Mouse (Mus musculus): ENCODE measurements at regions not wholly inside any gene's neighbourhood (a gene's known extent, or its start where the extent isn't known, plus 50 kb on each side); places are given as distances from the start of the nearest gene placed in this dataset.

DNA sequence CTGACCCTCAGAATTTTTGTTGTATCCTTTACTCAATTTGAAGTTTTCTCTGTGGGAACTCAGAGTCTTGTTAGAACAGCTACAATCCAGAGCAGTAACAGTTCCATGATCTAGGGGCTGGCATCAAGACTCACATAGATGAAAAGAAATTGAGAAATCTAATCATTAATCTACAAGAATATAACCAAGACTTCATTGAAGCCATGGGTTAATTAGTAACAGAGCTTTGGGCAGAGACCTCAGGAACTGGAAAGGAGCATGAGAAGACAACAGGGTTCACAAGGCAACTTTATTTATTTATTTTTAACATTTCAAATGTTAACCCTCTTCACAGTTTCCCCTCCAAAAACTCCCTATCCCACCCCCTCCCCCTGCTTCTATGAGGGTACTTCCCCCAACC, 160.4 kb upstream of the Thumpd2 start:
- Histone ChIP-seq H3K4me1 (ENCODE audit: control insufficient read depth, insufficient read depth, insufficient read length) (no peaks in the 10 kb centered on the region), H3K4me3 (ENCODE audit: extremely low read depth, insufficient read depth, insufficient read length) (no peak overlapping the region), H3K27ac (ENCODE audit: insufficient read depth, low read length) (no peak overlapping the region), H3K27me3 (ENCODE audit: control insufficient read depth, insufficient read depth, low read length) (no peaks in the 10 kb centered on the region), H3K36me3 (ENCODE audit: control insufficient read depth, insufficient read depth, low read length) (no peaks in the 10 kb centered on the region)
- DNase-seq (ENCODE audit: low read depth in 1 of 2, low spot score in 2 of 2): no peak
- no peak for TF ChIP-seq POLR2A (IDR thresholded peaks at IDR 0.05; ENCODE audit: low read depth, low read length)
- no peak for TF ChIP-seq CTCF (IDR thresholded peaks at IDR 0.05; ENCODE audit: extremely low read depth, insufficient read depth, insufficient read length, insufficient replicate concordance)

DNA sequence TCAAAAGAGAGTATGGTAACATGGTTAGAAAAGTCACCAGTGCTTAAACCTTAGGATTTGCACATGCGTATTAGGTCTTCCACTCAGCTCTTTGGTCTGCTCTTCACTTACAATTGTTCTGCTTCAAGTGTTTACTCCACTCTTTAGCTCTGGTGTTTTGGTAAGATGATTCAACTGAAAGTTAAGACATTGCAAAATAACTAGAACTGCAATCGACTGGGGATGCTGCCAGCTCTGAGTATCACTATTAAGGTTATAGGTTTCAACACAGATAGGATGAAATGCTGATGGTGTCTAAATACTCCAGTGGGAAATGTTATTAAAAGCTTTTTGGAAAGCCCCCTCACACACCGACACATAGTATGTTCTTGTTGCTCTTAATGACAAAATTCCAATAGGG, 156.6 kb upstream of the Thumpd2 start:
- Histone ChIP-seq H3K36me3 (ENCODE audit: control insufficient read depth, insufficient read depth, low read length) (no peaks in the 10 kb centered on the region), H3K27me3 (ENCODE audit: control insufficient read depth, insufficient read depth, low read length) (no peaks in the 10 kb centered on the region), H3K27ac (ENCODE audit: insufficient read depth, low read length) (no peak overlapping the region), H3K4me3 (ENCODE audit: extremely low read depth, insufficient read depth, insufficient read length) (no peak overlapping the region), H3K4me1 (ENCODE audit: control insufficient read depth, insufficient read depth, insufficient read length) (no peaks in the 10 kb centered on the region)
- TF ChIP-seq POLR2A (IDR thresholded peaks at IDR 0.05; ENCODE audit: low read depth, low read length) (no peak), CTCF (IDR thresholded peaks at IDR 0.05; ENCODE audit: extremely low read depth, insufficient read depth, insufficient read length, insufficient replicate concordance) (no peak)
- WGBS: 84% methylated on average over 3 of the region's 3 CpGs
- DNase-seq (ENCODE audit: low read depth in 1 of 2, low spot score in 2 of 2): no peak

- no peaks in the 10 kb centered on the region for H3K4me1 ChIP-seq (ENCODE audit: control insufficient read depth, insufficient read depth, insufficient read length)
- 89% methylated on average over 7 of the region's 7 CpGs for WGBS
- H3K4me3 ChIP-seq (ENCODE audit: extremely low read depth, insufficient read depth, insufficient read length): no peak overlapping the region
- no peaks in the 10 kb centered on the region for H3K36me3 ChIP-seq (ENCODE audit: control insufficient read depth, insufficient read depth, low read length)
- H3K27ac ChIP-seq (ENCODE audit: insufficient read depth, low read length): no peak overlapping the region
- DNase-seq (ENCODE audit: low read depth in 1 of 2, low spot score in 2 of 2): no peak
- TF ChIP-seq POLR2A (IDR thresholded peaks at IDR 0.05; ENCODE audit: low read depth, low read length) (no peak), CTCF (IDR thresholded peaks at IDR 0.05; ENCODE audit: extremely low read depth, insufficient read depth, insufficient read length, insufficient replicate concordance) (no peak)
- no peaks in the 10 kb centered on the region for H3K27me3 ChIP-seq (ENCODE audit: control insufficient read depth, insufficient read depth, low read length)
Measured at GRCm38 (mm10) chr17:81214844-81215243, 150.0 kb upstream of the Thumpd2 start.

GRCm38 (mm10) chr17:81212043-81212442, 147.2 kb upstream of the Thumpd2 start:
- Histone ChIP-seq H3K4me3 (ENCODE audit: extremely low read depth, insufficient read depth, insufficient read length) (no peak overlapping the region), H3K27ac (ENCODE audit: insufficient read depth, low read length) (no peak overlapping the region), H3K36me3 (ENCODE audit: control insufficient read depth, insufficient read depth, low read length) (no peaks in the 10 kb centered on the region), H3K4me1 (ENCODE audit: control insufficient read depth, insufficient read depth, insufficient read length) (no peaks in the 10 kb centered on the region), H3K27me3 (ENCODE audit: control insufficient read depth, insufficient read depth, low read length) (no peaks in the 10 kb centered on the region)
- no peak for DNase-seq (ENCODE audit: low read depth in 1 of 2, low spot score in 2 of 2)
- 91% methylated on average over 3 of the region's 3 CpGs for WGBS
- no peak for TF ChIP-seq CTCF (IDR thresholded peaks at IDR 0.05; ENCODE audit: extremely low read depth, insufficient read depth, insufficient read length, insufficient replicate concordance)
- no peak for TF ChIP-seq POLR2A (IDR thresholded peaks at IDR 0.05; ENCODE audit: low read depth, low read length)

GRCm38 (mm10) chr17:81210389-81210788, 145.5 kb upstream of the Thumpd2 start:
- Histone ChIP-seq H3K27ac (ENCODE audit: insufficient read depth, low read length) (no peak overlapping the region), H3K4me3 (ENCODE audit: extremely low read depth, insufficient read depth, insufficient read length) (no peak overlapping the region), H3K4me1 (ENCODE audit: control insufficient read depth, insufficient read depth, insufficient read length) (no peaks in the 10 kb centered on the region), H3K27me3 (ENCODE audit: control insufficient read depth, insufficient read depth, low read length) (no peaks in the 10 kb centered on the region), H3K36me3 (ENCODE audit: control insufficient read depth, insufficient read depth, low read length) (no peaks in the 10 kb centered on the region)
- WGBS: 88% methylated on average over 2 of the region's 2 CpGs
- DNase-seq (ENCODE audit: low read depth in 1 of 2, low spot score in 2 of 2): no peak
- TF ChIP-seq POLR2A (IDR thresholded peaks at IDR 0.05; ENCODE audit: low read depth, low read length) (no peak), CTCF (IDR thresholded peaks at IDR 0.05; ENCODE audit: extremely low read depth, insufficient read depth, insufficient read length, insufficient replicate concordance) (no peak)

DNA sequence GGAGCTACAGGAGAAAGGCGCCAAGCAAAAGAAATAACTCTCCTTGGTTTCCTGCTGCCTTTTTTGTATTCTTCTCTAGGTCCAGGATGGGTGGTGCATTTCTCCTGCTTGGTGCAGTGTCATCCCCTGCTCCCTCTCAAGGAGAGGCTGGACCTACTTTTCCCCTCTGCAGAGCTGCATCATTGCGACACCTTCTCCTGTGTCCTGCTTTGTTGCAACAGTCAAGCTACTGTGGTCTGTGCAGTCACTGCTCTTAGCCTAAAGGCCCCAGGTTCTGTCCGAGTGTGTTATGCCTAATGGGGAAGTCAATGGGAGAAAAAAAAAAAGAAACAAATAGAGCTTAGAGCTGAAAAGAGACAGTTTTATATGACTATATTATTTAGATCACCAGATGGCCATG, 144.4 kb upstream of the Thumpd2 start:
- H3K27ac ChIP-seq (ENCODE audit: insufficient read depth, low read length): no peak overlapping the region
- DNase-seq (ENCODE audit: low read depth in 1 of 2, low spot score in 2 of 2): no peak
- WGBS: 73% methylated on average over 3 of the region's 3 CpGs
- H3K27me3 ChIP-seq (ENCODE audit: control insufficient read depth, insufficient read depth, low read length): no peaks in the 10 kb centered on the region
- TF ChIP-seq CTCF (IDR thresholded peaks at IDR 0.05; ENCODE audit: extremely low read depth, insufficient read depth, insufficient read length, insufficient replicate concordance): no peak
- no peak for TF ChIP-seq POLR2A (IDR thresholded peaks at IDR 0.05; ENCODE audit: low read depth, low read length)
- H3K36me3 ChIP-seq (ENCODE audit: control insufficient read depth, insufficient read depth, low read length): no peaks in the 10 kb centered on the region
- no peak overlapping the region for H3K4me3 ChIP-seq (ENCODE audit: extremely low read depth, insufficient read depth, insufficient read length)
- no peaks in the 10 kb centered on the region for H3K4me1 ChIP-seq (ENCODE audit: control insufficient read depth, insufficient read depth, insufficient read length)

DNA sequence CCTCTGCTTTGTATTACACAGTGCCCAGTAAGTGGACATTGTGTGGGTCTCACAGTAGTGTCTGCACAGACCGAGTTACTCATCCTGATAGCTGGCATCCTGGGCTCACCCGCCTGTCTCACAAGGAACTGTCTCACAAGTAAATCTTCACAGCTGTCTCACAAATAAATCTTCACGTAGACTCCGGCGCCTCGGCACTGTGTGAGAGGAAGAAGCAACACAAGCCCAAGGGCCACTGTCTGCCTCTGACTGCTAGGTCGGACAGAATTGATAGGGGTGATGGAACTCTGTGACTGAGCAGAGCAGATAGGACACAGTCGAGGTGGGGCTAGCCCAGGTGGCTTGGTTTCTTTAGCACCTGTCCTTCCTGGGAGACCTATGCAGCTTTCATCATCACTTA, 136.2 kb upstream of the Thumpd2 start:
- Histone ChIP-seq H3K4me1 (ENCODE audit: control insufficient read depth, insufficient read depth, insufficient read length) (no peaks in the 10 kb centered on the region), H3K4me3 (ENCODE audit: extremely low read depth, insufficient read depth, insufficient read length) (no peak overlapping the region), H3K27me3 (ENCODE audit: control insufficient read depth, insufficient read depth, low read length) (no peaks in the 10 kb centered on the region), H3K36me3 (ENCODE audit: control insufficient read depth, insufficient read depth, low read length) (no peaks in the 10 kb centered on the region), H3K27ac (ENCODE audit: insufficient read depth, low read length) (no peak overlapping the region)
- 71% methylated on average over 8 of the region's 8 CpGs for WGBS
- no peak for TF ChIP-seq CTCF (IDR thresholded peaks at IDR 0.05; ENCODE audit: extremely low read depth, insufficient read depth, insufficient read length, insufficient replicate concordance)
- no peak for TF ChIP-seq POLR2A (IDR thresholded peaks at IDR 0.05; ENCODE audit: low read depth, low read length)
- no peak for DNase-seq (ENCODE audit: low read depth in 1 of 2, low spot score in 2 of 2)

Measured in spleen, adult 2 months (tissue).